Mouse (Mus musculus) midbrain, embryonic 12.5 days (tissue): ENCODE results near the gene Lamc3. TPM values are rescaled to one million over a fixed set of nuclear protein-coding genes. Genes with fewer than 3 reads are reported as not detected.

Experiments used
- ATAC-seq: fragments of 200-750 bp; cut with Nextera tagmentation; 2 replicates; pipeline ENCODE4 v1.8.0; 2017; ENCODE audit warnings: low read depth, moderate TSS enrichment, moderate library complexity; ENCODE audit not compliant: low FRiP score
- H3K27ac ChIP-seq: fragments of 300-500 bp; sonication (generic); replicated peaks from 2 replicates; pipeline ENCODE4 v1.5.1; 2016; ENCODE audit warnings: mild to moderate bottlenecking
- H3K27me3 ChIP-seq: fragments of 300-500 bp; sonication (generic); 2 replicates; pipeline ENCODE4 v1.6.1; 2016; ENCODE audit warnings: mild to moderate bottlenecking
- H3K36me3 ChIP-seq: fragments of 300-500 bp; sonication (generic); 2 replicates; pipeline ENCODE4 v1.6.1; 2016
- H3K4me1 ChIP-seq: fragments of 300-500 bp; sonication (generic); 2 replicates; pipeline ENCODE4 v1.6.1; 2016
- H3K4me2 ChIP-seq: fragments of 300-500 bp; sonication (generic); replicated peaks from 2 replicates; pipeline ENCODE4 v1.6.1; 2016; ENCODE audit warnings: mild to moderate bottlenecking, moderate library complexity
- H3K4me3 ChIP-seq: fragments of 300-500 bp; sonication (generic); 2 replicates; pipeline ENCODE4 v1.5.1; 2016; ENCODE audit warnings: mild to moderate bottlenecking
- H3K9ac ChIP-seq: fragments of 300-500 bp; sonication (generic); replicated peaks from 2 replicates; pipeline ENCODE4 v1.6.1; 2016; ENCODE audit warnings: mild to moderate bottlenecking, moderate library complexity
- H3K9me3 ChIP-seq: fragments of 300-500 bp; sonication (generic); 2 replicates; pipeline ENCODE4 v1.6.1; 2016; ENCODE audit warnings: mild to moderate bottlenecking
- WGBS: fragments of 180-500 bp; shearing (Covaris S2); methylation state at CpG from one replicate; pipeline ENCODE4 v1.1.7; 2016; 5-methylcytosine and 5-hydroxymethylcytosine counted together
- polyA plus RNA-seq: library from polyadenylated mRNA; unstranded; fragments of >200 nt; fragmentation: Nextera tagmentation; extraction: Ambion mirVana; gene quantifications from 2 replicates; pipeline ENCODE4 v1.2.1, GENCODE M21; 2016

Gene Lamc3
- polyA plus RNA-seq, 1 experiment from 2014 or later: 14.5 TPM

- no peak overlapping the region for H3K4me3 ChIP-seq
- H3K9ac ChIP-seq: no peak overlapping the region
- peaks cover 78% of the 10 kb centered on the region for H3K27me3 ChIP-seq
- no peaks in the 10 kb centered on the region for H3K9me3 ChIP-seq
- H3K4me2 ChIP-seq: no peak overlapping the region
- peaks cover 12% of the 10 kb centered on the region; the same call in 1 of the 2 replicates for H3K4me1 ChIP-seq
- no peak overlapping the region for H3K27ac ChIP-seq
- H3K36me3 ChIP-seq: no peaks in the 10 kb centered on the region
- no peak for ATAC-seq
- WGBS: 24% methylated on average over 4 of the region's 4 CpGs
Measured at GRCm38 (mm10) chr2:31883061-31883460, 4.0 kb upstream of the Lamc3 start.

- Histone ChIP-seq H3K4me2 (no peak overlapping the region), H3K9me3 (no peaks in the 10 kb centered on the region), H3K27ac (no peak overlapping the region), H3K36me3 (no peaks in the 10 kb centered on the region), H3K4me1 (peaks cover 12% of the 10 kb centered on the region; the same call in 1 of the 2 replicates), H3K4me3 (no peak overlapping the region), H3K9ac (no peak overlapping the region), H3K27me3 (peaks cover 94% of the 10 kb centered on the region)
- no peak for ATAC-seq
- WGBS: 24% methylated on average over 6 of the region's 6 CpGs
Measured at GRCm38 (mm10) chr2:31884806-31885205, 2.3 kb upstream of the Lamc3 start.

- no peak overlapping the region for H3K4me2 ChIP-seq
- no peak overlapping the region for H3K9ac ChIP-seq
Measured at GRCm38 (mm10) chr2:31888871-31889270, 1.8 kb downstream of the Lamc3 start.

GRCm38 (mm10) chr2:31891219-31891618, 4.1 kb downstream of the Lamc3 start:
- no peaks in the 10 kb centered on the region for H3K9me3 ChIP-seq
- H3K27me3 ChIP-seq: peaks cover 38% of the 10 kb centered on the region
- H3K27ac ChIP-seq: no peak overlapping the region
- no peak for ATAC-seq
- peaks cover 9% of the 10 kb centered on the region; the same call in 1 of the 2 replicates for H3K4me1 ChIP-seq
- H3K4me2 ChIP-seq: no peak overlapping the region
- H3K4me3 ChIP-seq: no peak overlapping the region
- H3K36me3 ChIP-seq: no peaks in the 10 kb centered on the region
- 80% methylated on average over 2 of the region's 2 CpGs for WGBS
- H3K9ac ChIP-seq: no peak overlapping the region

More at GRCm38 (mm10) chr2:31888871-31889270, 1.8 kb downstream of the Lamc3 start:
- ATAC-seq: no peak
- H3K36me3 ChIP-seq: no peaks in the 10 kb centered on the region
- H3K9me3 ChIP-seq: no peaks in the 10 kb centered on the region
- H3K27ac ChIP-seq: no peak overlapping the region
- H3K4me3 ChIP-seq: no peak overlapping the region
- peaks cover 61% of the 10 kb centered on the region for H3K27me3 ChIP-seq
- 36% methylated on average over 1 of the region's 1 CpGs for WGBS
- H3K4me1 ChIP-seq: 0 out of 2 replicates have a peak, but pooled peaks cover 5% of the 10 kb centered on the region

- no peak overlapping the region for H3K27ac ChIP-seq
- WGBS: 73% methylated on average over 10 of the region's 10 CpGs
- peaks cover 18% of the 10 kb centered on the region for H3K27me3 ChIP-seq
- H3K9ac ChIP-seq: no peak overlapping the region
- H3K4me1 ChIP-seq: peaks cover 4% of the 10 kb centered on the region; the same call in 1 of the 2 replicates
- H3K36me3 ChIP-seq: no peaks in the 10 kb centered on the region
- no peak overlapping the region for H3K4me2 ChIP-seq
- no peak overlapping the region for H3K4me3 ChIP-seq
- H3K9me3 ChIP-seq: no peaks in the 10 kb centered on the region
- ATAC-seq: no peak
Measured at GRCm38 (mm10) chr2:31893110-31893669, 6.1 kb downstream of the Lamc3 start.

GRCm38 (mm10) chr2:31894221-31894870, 7.3 kb downstream of the Lamc3 start:
- Histone ChIP-seq H3K27ac (no peak overlapping the region), H3K9ac (no peak overlapping the region), H3K36me3 (no peaks in the 10 kb centered on the region), H3K4me2 (no peak overlapping the region), H3K4me3 (no peak overlapping the region), H3K4me1 (peaks cover 4% of the 10 kb centered on the region; the same call in 1 of the 2 replicates), H3K27me3 (peaks cover 7% of the 10 kb centered on the region), H3K9me3 (no peaks in the 10 kb centered on the region)
- ATAC-seq: no peak
- 56% methylated on average over 13 of the region's 13 CpGs for WGBS

- WGBS: 71% methylated on average over 4 of the region's 4 CpGs
- Histone ChIP-seq H3K27me3 (peaks cover 4% of the 10 kb centered on the region; the same call in 1 of the 2 replicates), H3K4me3 (no peak overlapping the region), H3K4me1 (peaks cover 14% of the 10 kb centered on the region; the same call in 1 of the 2 replicates), H3K9ac (no peak overlapping the region), H3K36me3 (no peaks in the 10 kb centered on the region), H3K4me2 (no peak overlapping the region), H3K27ac (no peak overlapping the region), H3K9me3 (no peaks in the 10 kb centered on the region)
- ATAC-seq: no peak
Measured at GRCm38 (mm10) chr2:31900932-31901331, 13.8 kb downstream of the Lamc3 start.

- no peak overlapping the region for H3K4me3 ChIP-seq
- no peak overlapping the region for H3K4me2 ChIP-seq
- WGBS: 70% methylated on average over 4 of the region's 4 CpGs
- peaks cover 4% of the 10 kb centered on the region; the same call in 1 of the 2 replicates for H3K27me3 ChIP-seq
- H3K9ac ChIP-seq: no peak overlapping the region
- peaks cover 14% of the 10 kb centered on the region; the same call in 1 of the 2 replicates for H3K4me1 ChIP-seq
- no peaks in the 10 kb centered on the region for H3K36me3 ChIP-seq
- no peaks in the 10 kb centered on the region for H3K9me3 ChIP-seq
- ATAC-seq: no peak
- H3K27ac ChIP-seq: no peak overlapping the region
Measured at GRCm38 (mm10) chr2:31901659-31902362, 14.7 kb downstream of the Lamc3 start.

- 0 out of 2 replicates have a peak overlapping the region, but pooled peaks have one; percentile 20 for H3K9ac ChIP-seq
- WGBS: 20% methylated on average over 6 of the region's 6 CpGs
- H3K9me3 ChIP-seq: no peaks in the 10 kb centered on the region
- H3K4me3 ChIP-seq: no peak overlapping the region
- H3K4me1 ChIP-seq: peaks cover 14% of the 10 kb centered on the region; the same call in 1 of the 2 replicates
- H3K4me2 ChIP-seq: no peak overlapping the region
- 0 out of 2 replicates have a peak overlapping the region, but pooled peaks have one; percentile 10 for H3K27ac ChIP-seq
- H3K36me3 ChIP-seq: no peaks in the 10 kb centered on the region
- peaks cover 4% of the 10 kb centered on the region; the same call in 1 of the 2 replicates for H3K27me3 ChIP-seq
- no peak for ATAC-seq
Measured at GRCm38 (mm10) chr2:31904089-31904488, 17.0 kb downstream of the Lamc3 start.

- H3K27me3 ChIP-seq: peaks cover 4% of the 10 kb centered on the region; the same call in 1 of the 2 replicates
- no peak overlapping the region for H3K4me2 ChIP-seq
- no peak for ATAC-seq
- H3K9ac ChIP-seq: no peak overlapping the region
- H3K9me3 ChIP-seq: no peaks in the 10 kb centered on the region
- no peaks in the 10 kb centered on the region for H3K36me3 ChIP-seq
- H3K27ac ChIP-seq: no peak overlapping the region
- peaks cover 14% of the 10 kb centered on the region; the same call in 1 of the 2 replicates for H3K4me1 ChIP-seq
- no peak overlapping the region for H3K4me3 ChIP-seq
- 5% methylated on average over 8 of the region's 8 CpGs for WGBS
Measured at GRCm38 (mm10) chr2:31904622-31905021, 17.5 kb downstream of the Lamc3 start.

- no peaks in the 10 kb centered on the region for H3K9me3 ChIP-seq
- no peaks in the 10 kb centered on the region for H3K36me3 ChIP-seq
- no peak overlapping the region for H3K27ac ChIP-seq
- no peak for ATAC-seq
- H3K4me2 ChIP-seq: no peak overlapping the region
- H3K4me3 ChIP-seq: no peak overlapping the region
- H3K9ac ChIP-seq: no peak overlapping the region
- H3K4me1 ChIP-seq: peaks cover 10% of the 10 kb centered on the region; the same call in 1 of the 2 replicates
- H3K27me3 ChIP-seq: peaks cover 4% of the 10 kb centered on the region; the same call in 1 of the 2 replicates
- 53% methylated on average over 9 of the region's 9 CpGs for WGBS
Measured at GRCm38 (mm10) chr2:31905682-31906081, 18.6 kb downstream of the Lamc3 start.

- no peak overlapping the region for H3K4me3 ChIP-seq
- WGBS: 91% methylated on average over 8 of the region's 9 CpGs
- no peak for ATAC-seq
- no peaks in the 10 kb centered on the region for H3K9me3 ChIP-seq
- no peak overlapping the region for H3K9ac ChIP-seq
- peaks cover 10% of the 10 kb centered on the region; the same call in 1 of the 2 replicates for H3K4me1 ChIP-seq
- peaks cover 3% of the 10 kb centered on the region; the same call in 1 of the 2 replicates for H3K27me3 ChIP-seq
- H3K4me2 ChIP-seq: no peak overlapping the region
- H3K36me3 ChIP-seq: no peaks in the 10 kb centered on the region
- H3K27ac ChIP-seq: no peak overlapping the region
Measured at GRCm38 (mm10) chr2:31906407-31906806, 19.3 kb downstream of the Lamc3 start.
